Mouse (Mus musculus) cerebellum, postnatal 36 days (tissue): ENCODE data around the gene Klhdc4.

Experiments used
- DNase-seq, 2 experiments: peaks; one replicate each; pipeline ENCODE4 v3.0.0; 2021 to 2022; ENCODE audit warnings: mixed read lengths in 2 of 2

The Klhdc4 gene

DNA sequence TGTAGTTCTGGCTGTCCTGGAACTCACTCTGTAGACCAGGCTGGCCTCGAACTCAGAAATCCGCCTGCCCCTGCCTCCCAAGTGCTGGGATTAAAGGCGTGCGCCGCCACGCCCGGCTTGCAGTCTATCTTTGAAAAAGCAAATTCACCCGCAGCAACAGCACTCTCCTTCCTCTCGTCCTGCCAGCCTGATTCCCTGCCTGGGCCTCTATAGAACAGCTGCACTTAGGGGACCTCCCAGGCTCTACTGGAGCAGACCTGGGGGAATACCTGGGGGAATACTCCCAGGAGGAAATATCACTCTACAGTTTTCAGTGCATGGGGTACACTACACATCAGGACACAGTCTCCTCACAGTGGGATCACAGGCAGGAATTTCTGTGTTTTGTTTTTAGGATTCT lies 19.9 kb upstream of the Klhdc4 start:
- no peak for DNase-seq

- no peak for DNase-seq
These were observed 19.1 kb upstream of the Klhdc4 start for GRCm38 (mm10) chr8:121848495-121848894.

- DNase-seq: no peak
These were observed 18.6 kb upstream of the Klhdc4 start for GRCm38 (mm10) chr8:121847987-121848386.

DNA sequence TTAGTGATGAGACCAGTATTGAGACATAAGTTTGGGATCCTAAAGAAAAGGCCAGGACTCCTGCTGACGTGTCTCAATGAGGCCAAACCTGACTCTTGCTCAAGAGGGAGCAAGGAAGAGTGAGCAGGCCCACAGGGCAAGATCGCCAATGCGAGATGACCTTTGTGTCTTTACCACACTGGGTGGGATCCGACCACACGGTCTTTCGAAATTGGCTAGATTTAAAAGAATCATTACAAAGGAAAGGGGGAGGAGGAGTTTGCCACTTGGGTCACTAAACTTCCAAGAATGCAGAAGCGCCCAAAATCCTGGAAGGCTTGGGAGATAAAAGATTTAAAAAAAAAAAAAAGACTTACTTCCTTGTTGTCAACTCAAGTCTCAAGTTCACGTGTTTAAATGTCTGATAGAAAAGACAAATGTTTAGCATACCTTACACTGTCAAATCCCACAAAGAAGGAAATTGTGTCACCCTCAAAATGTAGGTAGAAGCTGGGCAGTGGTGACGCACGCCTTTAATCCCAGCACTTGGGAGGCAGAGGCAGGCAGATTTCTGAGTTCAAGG lies 18.0 kb upstream of the Klhdc4 start:
- DNase-seq: no peak

DNA sequence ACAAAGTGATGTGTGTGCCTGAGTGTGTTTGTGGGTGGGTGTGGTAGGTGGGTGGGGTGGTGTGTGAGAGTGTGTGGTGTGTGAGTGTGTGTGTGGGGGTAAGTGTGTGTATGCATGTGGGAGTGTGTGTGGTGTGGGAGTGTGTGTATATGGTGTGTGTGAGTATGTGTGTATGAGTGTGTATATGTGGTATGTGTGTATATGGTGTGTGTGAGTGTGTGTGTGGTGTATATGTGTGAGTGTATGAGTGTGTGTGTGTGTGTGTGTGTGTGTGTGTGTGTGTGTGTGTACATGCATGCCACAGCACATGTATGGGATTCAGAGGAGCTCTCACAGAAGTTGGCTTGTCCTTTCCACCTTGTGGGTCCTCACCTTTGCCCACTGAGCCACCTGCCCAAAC lies 17.4 kb upstream of the Klhdc4 start:
- DNase-seq: no peak

DNA sequence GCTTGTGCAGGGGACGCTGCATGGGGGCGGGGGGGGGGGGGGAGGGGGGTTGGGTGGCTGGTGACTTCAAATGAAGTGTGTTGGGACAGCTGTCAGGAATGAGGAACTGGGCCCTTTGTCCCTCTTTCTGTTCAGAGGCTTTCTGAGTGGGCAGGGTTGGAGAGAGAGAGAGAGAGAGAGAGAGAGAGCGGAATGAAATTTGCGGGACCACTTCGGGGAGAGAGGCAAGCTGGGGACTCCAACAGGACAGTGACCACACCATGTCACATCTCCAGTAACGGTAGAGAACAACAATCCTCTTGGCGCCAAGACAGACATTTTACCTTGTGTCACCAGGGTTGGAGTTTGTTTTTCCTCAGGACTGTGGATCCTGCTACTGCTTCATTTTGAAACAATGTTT lies 15.4 kb upstream of the Klhdc4 start:
- DNase-seq: no peak

GRCm38 (mm10) chr8:121843184-121843733 lies 13.9 kb upstream of the Klhdc4 start:
- no peak for DNase-seq

GRCm38 (mm10) chr8:121842064-121842955 lies 12.9 kb upstream of the Klhdc4 start:
- no peak for DNase-seq

GRCm38 (mm10) chr8:121841242-121841641 lies 11.9 kb upstream of the Klhdc4 start:
- peak; percentile 89 to 93 for DNase-seq

DNA sequence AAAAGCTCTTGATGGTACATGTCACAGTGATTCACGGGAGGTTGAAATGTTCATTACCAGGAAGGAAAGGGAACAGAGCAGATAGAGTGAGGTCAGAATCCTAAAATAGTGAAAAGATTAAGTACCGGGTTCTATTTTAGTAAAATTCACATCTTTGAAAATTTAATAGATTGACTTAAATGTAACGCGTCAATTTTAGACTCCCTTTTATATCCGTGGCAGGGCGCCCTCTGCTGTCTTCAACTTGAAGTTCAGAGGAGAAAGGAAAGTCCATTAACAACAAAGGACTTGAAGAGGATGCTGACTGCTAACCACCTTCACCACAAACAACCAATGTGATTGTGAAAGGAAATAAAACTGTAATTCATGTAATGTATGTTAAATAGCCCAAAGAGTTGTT lies 3.1 kb upstream of the Klhdc4 start:
- peak; percentile 81 to 88 for DNase-seq

GRCm38 (mm10) chr8:121832061-121832460 lies 2.7 kb upstream of the Klhdc4 start:
- DNase-seq: no peak

- no peak for DNase-seq
These were observed 501 bp upstream of the Klhdc4 start for GRCm38 (mm10) chr8:121829777-121830362.

DNA sequence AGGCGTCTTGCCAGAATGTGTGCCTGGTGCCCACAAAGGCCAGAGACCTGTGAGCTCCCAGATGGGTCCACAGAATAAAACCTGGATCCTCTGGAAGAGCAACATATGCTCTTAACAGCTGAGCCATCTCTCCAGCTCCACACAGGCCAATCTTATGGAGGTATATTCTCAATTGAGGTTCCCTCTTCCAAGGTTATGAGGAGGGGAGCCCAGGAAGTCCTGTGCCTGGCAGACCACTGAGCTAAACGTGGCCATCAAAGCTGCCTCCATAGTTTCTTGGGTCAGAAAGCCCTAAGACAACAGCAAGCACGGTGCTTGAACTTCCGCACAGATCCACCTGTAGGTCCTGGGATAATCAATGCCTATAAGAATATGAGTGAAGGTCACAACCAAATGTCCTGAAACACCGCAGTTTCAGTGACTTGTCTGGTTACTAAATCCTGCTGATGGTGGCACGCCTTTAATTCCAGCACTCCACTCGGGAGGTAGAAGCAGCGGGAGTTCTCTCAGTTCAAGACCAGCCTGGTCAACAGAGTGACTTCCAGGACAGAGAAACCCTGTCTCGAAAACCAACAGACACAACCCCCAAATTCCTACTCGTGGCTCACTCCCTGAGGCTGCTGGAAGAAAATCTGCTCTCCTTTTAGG lies 869 bp downstream of the Klhdc4 start:
- DNase-seq: no peak

DNA sequence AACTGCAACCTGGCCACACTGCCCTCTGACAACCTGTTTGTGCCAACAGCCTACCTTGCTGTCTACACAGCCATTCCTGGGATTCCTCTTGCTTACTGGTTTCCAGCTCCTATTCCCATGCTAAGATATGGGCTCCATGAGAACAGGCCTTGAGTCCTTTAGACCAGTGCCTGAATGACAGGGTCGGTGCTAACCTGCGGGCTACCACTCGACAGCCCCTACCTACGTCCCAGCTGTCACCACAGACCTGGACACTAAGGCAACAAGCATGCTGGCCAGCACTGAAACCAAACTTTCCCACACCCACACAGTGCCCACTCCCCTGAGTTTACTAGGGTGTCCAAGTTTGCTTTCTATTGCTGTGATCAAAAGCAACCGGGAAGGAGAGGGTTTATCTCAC lies 1.6 kb downstream of the Klhdc4 start:
- DNase-seq: no peak

DNA sequence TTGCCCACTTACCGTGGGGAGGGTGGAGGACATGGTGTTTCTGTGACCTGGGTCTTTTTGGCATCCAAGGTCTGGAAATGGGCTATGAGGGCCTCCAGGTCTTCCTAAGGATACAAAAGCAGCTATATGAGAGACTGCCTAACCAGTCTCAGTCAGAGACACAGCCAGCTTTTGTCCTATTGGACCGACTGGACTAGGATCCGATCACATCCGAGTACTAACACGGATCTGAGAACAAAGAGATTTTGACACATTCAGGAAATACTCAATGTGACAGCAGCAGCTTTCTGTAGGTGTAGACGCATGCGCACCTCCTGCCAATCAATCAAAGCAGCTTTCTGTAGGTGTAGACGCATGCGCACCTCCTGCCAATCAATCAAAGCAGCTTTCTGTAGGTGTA lies 7.6 kb downstream of the Klhdc4 start:
- no peak for DNase-seq

GRCm38 (mm10) chr8:121821320-121821719 lies 8.0 kb downstream of the Klhdc4 start:
- no peak for DNase-seq

DNA sequence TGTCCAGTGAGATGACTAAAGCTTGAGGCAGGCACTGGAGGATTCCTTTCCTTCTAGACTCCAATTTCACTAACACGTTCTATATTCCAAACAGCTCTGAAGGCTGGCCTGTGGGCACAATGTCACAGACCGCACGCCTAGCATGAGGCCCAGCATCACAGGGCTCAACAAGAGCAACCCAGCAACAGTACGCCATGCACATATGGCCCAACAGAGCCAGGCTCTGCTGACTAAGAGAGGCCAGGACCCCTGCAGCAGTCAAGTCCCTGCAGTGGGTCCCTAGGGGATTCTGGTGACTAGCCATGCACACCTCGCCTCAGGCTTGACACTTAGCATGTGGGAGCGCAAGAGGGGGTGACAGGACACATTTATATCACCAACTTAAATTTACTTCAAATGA lies 8.5 kb downstream of the Klhdc4 start:
- DNase-seq: no peak

DNA sequence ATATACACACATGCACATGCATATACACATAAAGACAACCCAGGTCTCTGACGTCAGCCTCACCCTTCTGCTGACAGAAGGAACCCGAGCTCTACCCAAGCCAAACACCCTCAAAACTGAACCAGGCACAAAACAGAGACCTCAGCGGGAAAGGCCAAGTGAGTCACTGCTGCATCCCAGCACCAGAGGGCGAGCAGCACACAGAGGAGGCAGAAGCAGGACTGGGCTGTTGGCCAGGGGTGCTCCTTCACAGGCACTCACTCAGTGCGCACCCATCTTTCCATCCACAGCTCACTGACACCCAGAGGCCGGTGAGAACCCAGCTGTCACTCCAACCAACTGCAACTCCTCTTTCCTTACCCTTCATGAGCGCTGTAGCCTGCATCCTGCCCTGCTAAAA lies 11.1 kb downstream of the Klhdc4 start:
- no peak for DNase-seq

- DNase-seq: no peak
These were observed 17.3 kb downstream of the Klhdc4 start for GRCm38 (mm10) chr8:121811931-121812570.

GRCm38 (mm10) chr8:121811502-121811901 lies 17.9 kb downstream of the Klhdc4 start:
- DNase-seq: no peak

- no peak for DNase-seq
These were observed 19.7 kb downstream of the Klhdc4 start for GRCm38 (mm10) chr8:121809524-121810155.

DNA sequence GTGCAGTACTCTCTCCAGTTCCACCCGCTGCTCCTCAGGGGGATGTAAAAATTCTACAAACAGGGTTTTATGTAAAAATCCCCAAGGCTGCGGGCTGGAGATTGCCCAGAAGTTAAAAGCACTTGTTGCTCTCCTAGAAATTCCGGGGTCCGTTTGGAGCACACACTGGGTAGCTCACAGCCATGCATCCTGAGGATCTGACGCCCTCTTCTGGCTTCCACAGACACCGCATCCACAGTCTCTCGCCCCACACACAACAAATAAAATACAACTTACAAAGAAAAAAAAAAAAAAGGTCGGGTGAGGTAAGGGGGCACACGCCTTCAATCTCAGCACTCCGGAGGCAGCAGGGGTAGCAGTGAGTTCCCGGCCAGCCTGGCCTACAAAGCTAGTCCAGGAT lies 21.3 kb downstream of the Klhdc4 start:
- no peak for DNase-seq
